32 mouse cellular contexts compared by ENCODE assay signal in the genomic region with DNA sequence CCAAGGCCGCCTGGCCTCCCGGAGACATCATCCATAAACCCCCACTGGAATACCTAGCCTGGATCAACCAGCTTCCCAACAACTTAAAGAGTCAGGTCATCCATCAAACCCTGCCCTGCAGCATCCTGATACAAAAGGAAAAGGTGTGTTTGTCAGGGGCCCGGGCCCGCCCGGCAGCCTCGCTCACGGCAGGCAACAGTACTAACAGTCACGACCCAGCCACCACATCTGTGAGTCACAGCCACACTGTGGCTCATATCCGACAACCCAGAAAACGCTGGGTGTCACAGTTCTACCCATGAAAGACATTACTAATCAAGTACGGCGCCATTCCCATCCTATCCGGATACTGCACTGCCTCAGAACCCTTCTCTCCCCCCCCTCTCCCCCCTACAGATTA. TPM values are rescaled to one million over a fixed set of nuclear protein-coding genes. Genes with fewer than 3 reads are reported as not detected.
"Had no signal": no experiment of that assay in that cellular context is flagged by ENCODE, and none has a peak within 500 bp of the region (broad histone marks: within the 10 kb centered on the region; RNA-seq: fewer than 3 reads in every experiment).

No protein-coding gene starts in this region.

- H3K9me3 ChIP-seq: heart, embryonic 12.5 days; hindbrain, embryonic 10.5 days; hindbrain, embryonic 12.5 days; intestine, embryonic 15.5 days; kidney, embryonic 15.5 days; limb, embryonic 13.5 days; limb, embryonic 15.5 days; liver, embryonic 12.5 days had no signal

- DNase-seq: gastrocnemius, adult 2 months; gastrocnemius, postnatal 10 days; gastrocnemius, postnatal 25 days; heart, adult 18-20 months; heart, postnatal 10 days; heart, postnatal 4 days; kidney, adult 18-20 months; kidney, adult 9 months; kidney, postnatal 14 days; kidney, postnatal 36 days; layer of hippocampus, adult 9-11 months; layer of hippocampus, postnatal 36 days; left cerebral cortex, postnatal 4 days had no signal

- H3K9ac ChIP-seq: heart, embryonic 12.5 days; hindbrain, embryonic 12.5 days; hindbrain, embryonic 14.5 days; intestine, embryonic 15.5 days; kidney, embryonic 15.5 days; limb, embryonic 13.5 days; limb, embryonic 15.5 days; liver, embryonic 12.5 days had no signal

- H3K27ac ChIP-seq: gastrocnemius, adult 2 months; heart, embryonic 10.5 days; hindbrain, embryonic 10.5 days; hindbrain, embryonic 12.5 days; hindbrain, embryonic 14.5 days; intestine, embryonic 15.5 days; kidney, embryonic 15.5 days; kidney, postnatal 0 days; limb, embryonic 13.5 days; limb, embryonic 15.5 days; liver, embryonic 12.5 days had no signal

- H3K4me3 ChIP-seq: gastrocnemius, adult 2 months; heart, embryonic 10.5 days; heart, embryonic 12.5 days; hindbrain, embryonic 10.5 days; hindbrain, embryonic 12.5 days; intestine, embryonic 15.5 days; kidney, embryonic 15.5 days; limb, embryonic 13.5 days; limb, embryonic 15.5 days; liver, embryonic 12.5 days had no signal

- ATAC-seq: hindbrain, embryonic 16.5 days; inflammation-experienced regulatory T-cells, adult 6 months; intestine, embryonic 15.5 days; intestine, postnatal 0 days; liver, embryonic 12.5 days had no signal

- H3K4me2 ChIP-seq: heart, embryonic 12.5 days; hindbrain, embryonic 12.5 days; hindbrain, embryonic 14.5 days; intestine, embryonic 15.5 days; kidney, embryonic 15.5 days; limb, embryonic 13.5 days; limb, embryonic 15.5 days; liver, embryonic 12.5 days had no signal

- H3K4me1 ChIP-seq: heart, embryonic 12.5 days; hindbrain, embryonic 10.5 days; hindbrain, embryonic 12.5 days; intestine, embryonic 15.5 days; kidney, embryonic 15.5 days; limb, embryonic 13.5 days; limb, embryonic 15.5 days; liver, embryonic 12.5 days had no signal

- H3K27me3 ChIP-seq: hindbrain, embryonic 12.5 days; intestine, embryonic 15.5 days; kidney, embryonic 15.5 days; limb, embryonic 13.5 days; limb, embryonic 15.5 days had no signal

- H3K36me3 ChIP-seq: heart, embryonic 10.5 days; heart, embryonic 12.5 days; hindbrain, embryonic 10.5 days; hindbrain, embryonic 12.5 days; intestine, embryonic 15.5 days; kidney, embryonic 15.5 days; limb, embryonic 13.5 days; limb, embryonic 15.5 days; liver, embryonic 12.5 days had no signal

RNA-seq across cellular contexts. Expression of a gene that starts 9.2 kb away (rescaled TPM):
- polyA plus RNA-seq: heart, embryonic 10.5 days; heart, embryonic 12.5 days; heart, embryonic 14.5 days; heart, embryonic 16.5 days; hindbrain, embryonic 10.5 days; hindbrain, embryonic 12.5 days; hindbrain, embryonic 14.5 days; hindbrain, embryonic 16.5 days; intestine, embryonic 15.5 days; intestine, postnatal 0 days; kidney, embryonic 15.5 days; kidney, postnatal 0 days; large intestine, adult 2 months; limb, embryonic 11.5 days; limb, embryonic 13.5 days; limb, embryonic 15.5 days; liver, embryonic 12.5 days had no signal

RNA-seq across cellular contexts. Expression of a gene that starts 45.6 kb away (rescaled TPM):
- polyA plus RNA-seq: hindbrain, embryonic 10.5 days; inflammation-experienced regulatory T-cells, adult 6 months; intestine, embryonic 15.5 days; intestine, postnatal 0 days; large intestine, adult 2 months; limb, embryonic 15.5 days; liver, embryonic 12.5 days had no signal

RNA-seq across cellular contexts. Expression of a gene that starts 48.6 kb away (rescaled TPM):
- polyA plus RNA-seq: inflammation-experienced regulatory T-cells, adult 6 months; liver, adult 2 months had no signal
